Mouse (Mus musculus): ENCODE data around the gene Cfap77. TPM values are rescaled to one million over a fixed set of nuclear protein-coding genes. Genes with fewer than 3 reads are reported as not detected.

The Cfap77 gene
- polyA plus RNA-seq, 2 experiments, result 0.29 to 0.88 TPM

GRCm38 (mm10) chr2:28995436-28995835, 59.4 kb downstream of the Cfap77 start:
- 56% methylated on average over 4 of the region's 4 CpGs for WGBS
- no peak for DNase-seq (ENCODE audit: low spot score)
- H3K4me2 ChIP-seq (replicated peaks; ENCODE audit: low read depth, low read length, severe bottlenecking), result no peak overlapping the region
- H3K4me1 ChIP-seq (ENCODE audit: control insufficient read depth, insufficient read depth, low read length), result no peaks in the 10 kb centered on the region
- no peaks in the 10 kb centered on the region for H3K27me3 ChIP-seq (ENCODE audit: control insufficient read depth, insufficient read depth, low read length)
- no peak overlapping the region for H3K4me3 ChIP-seq (replicated peaks; ENCODE audit: low read length)
- no peaks in the 10 kb centered on the region for H3K9me3 ChIP-seq (ENCODE audit: control insufficient read depth, low read length)
- H3K36me3 ChIP-seq (ENCODE audit: control insufficient read depth, insufficient read depth, low read length), result no peaks in the 10 kb centered on the region
- ATAC-seq (ENCODE audit: low FRiP score, low read depth), result no peak
- H3K27ac ChIP-seq (replicated peaks; ENCODE audit: low read depth, low read length), result no peak overlapping the region
- TF ChIP-seq POLR2A (IDR thresholded peaks at IDR 0.05; ENCODE audit: borderline replicate concordance, extremely low read depth, insufficient read depth, insufficient read length), result no peak
- H3K9ac ChIP-seq (ENCODE audit: low read depth, low read length, severe bottlenecking), result no peak overlapping the region

- Histone ChIP-seq H3K4me1 (ENCODE audit: control insufficient read depth, insufficient read depth, low read length) (no peaks in the 10 kb centered on the region), H3K27ac (replicated peaks; ENCODE audit: low read depth, low read length) (no peak overlapping the region)
- peak; percentile 12 for DNase-seq (ENCODE audit: low spot score)
Observed at GRCm38 (mm10) chr2:28994014-28994413, 60.9 kb downstream of the Cfap77 start.

GRCm38 (mm10) chr2:28988781-28989180, 66.1 kb downstream of the Cfap77 start:
- Histone ChIP-seq H3K4me3 (replicated peaks; ENCODE audit: low read length) (no peak overlapping the region), H3K27ac (replicated peaks; ENCODE audit: low read depth, low read length) (no peak overlapping the region), H3K4me2 (replicated peaks; ENCODE audit: low read depth, low read length, severe bottlenecking) (no peak overlapping the region), H3K9ac (ENCODE audit: low read depth, low read length, severe bottlenecking) (no peak overlapping the region), H3K4me1 (ENCODE audit: control insufficient read depth, insufficient read depth, low read length) (no peaks in the 10 kb centered on the region), H3K9me3 (ENCODE audit: control insufficient read depth, low read length) (no peaks in the 10 kb centered on the region), H3K27me3 (ENCODE audit: control insufficient read depth, insufficient read depth, low read length) (no peaks in the 10 kb centered on the region), H3K36me3 (ENCODE audit: control insufficient read depth, insufficient read depth, low read length) (no peaks in the 10 kb centered on the region)
- 99% methylated on average over 3 of the region's 3 CpGs for WGBS
- ATAC-seq (ENCODE audit: low FRiP score, low read depth) (no peak), DNase-seq (ENCODE audit: low spot score) (no peak)
- TF ChIP-seq POLR2A (IDR thresholded peaks at IDR 0.05; ENCODE audit: borderline replicate concordance, extremely low read depth, insufficient read depth, insufficient read length), result no peak

More at GRCm38 (mm10) chr2:28994014-28994413, 60.9 kb downstream of the Cfap77 start:
- H3K9me3 ChIP-seq (ENCODE audit: control insufficient read depth, low read length), result no peaks in the 10 kb centered on the region
- no peak overlapping the region for H3K4me2 ChIP-seq (replicated peaks; ENCODE audit: low read depth, low read length, severe bottlenecking)
- no peaks in the 10 kb centered on the region for H3K36me3 ChIP-seq (ENCODE audit: control insufficient read depth, insufficient read depth, low read length)
- WGBS, result 76% methylated on average over 12 of the region's 12 CpGs
- H3K9ac ChIP-seq (ENCODE audit: low read depth, low read length, severe bottlenecking), result no peak overlapping the region
- H3K27me3 ChIP-seq (ENCODE audit: control insufficient read depth, insufficient read depth, low read length), result no peaks in the 10 kb centered on the region
- ATAC-seq (ENCODE audit: low FRiP score, low read depth), result peak; percentile 57; the same call in 1 of the 2 replicates
- TF ChIP-seq POLR2A (IDR thresholded peaks at IDR 0.05; ENCODE audit: borderline replicate concordance, extremely low read depth, insufficient read depth, insufficient read length), result no peak
- H3K4me3 ChIP-seq (replicated peaks; ENCODE audit: low read length), result no peak overlapping the region

GRCm38 (mm10) chr2:28980080-28980910, 74.6 kb downstream of the Cfap77 start:
- Histone ChIP-seq H3K9ac (ENCODE audit: low read depth, low read length, severe bottlenecking) (peak overlapping the region; percentile 25; the same call in 1 of the 2 replicates), H3K27ac (replicated peaks; ENCODE audit: low read depth, low read length) (no peak overlapping the region), H3K4me2 (replicated peaks; ENCODE audit: low read depth, low read length, severe bottlenecking) (no peak overlapping the region), H3K36me3 (ENCODE audit: control insufficient read depth, insufficient read depth, low read length) (no peaks in the 10 kb centered on the region), H3K9me3 (ENCODE audit: control insufficient read depth, low read length) (no peaks in the 10 kb centered on the region), H3K27me3 (ENCODE audit: control insufficient read depth, insufficient read depth, low read length) (peaks cover 9% of the 10 kb centered on the region; the same call in 1 of the 2 replicates), H3K4me3 (replicated peaks; ENCODE audit: low read length) (no peak overlapping the region), H3K4me1 (ENCODE audit: control insufficient read depth, insufficient read depth, low read length) (0 out of 2 replicates have a peak, but pooled peaks cover 5% of the 10 kb centered on the region)
- no peak for ATAC-seq (ENCODE audit: low FRiP score, low read depth)
- WGBS, result 36% methylated on average over 20 of the region's 20 CpGs
- peak; percentile 32 for DNase-seq (ENCODE audit: low spot score)
- TF ChIP-seq POLR2A (IDR thresholded peaks at IDR 0.05; ENCODE audit: borderline replicate concordance, extremely low read depth, insufficient read depth, insufficient read length), result no peak

- 34% methylated on average over 4 of the region's 4 CpGs for WGBS
- H3K4me2 ChIP-seq (replicated peaks; ENCODE audit: low read depth, low read length, severe bottlenecking), result no peak overlapping the region
- H3K4me1 ChIP-seq (ENCODE audit: control insufficient read depth, insufficient read depth, low read length), result 0 out of 2 replicates have a peak, but pooled peaks cover 7% of the 10 kb centered on the region
- no peak for TF ChIP-seq POLR2A (IDR thresholded peaks at IDR 0.05; ENCODE audit: borderline replicate concordance, extremely low read depth, insufficient read depth, insufficient read length)
- no peak overlapping the region for H3K9ac ChIP-seq (ENCODE audit: low read depth, low read length, severe bottlenecking)
- H3K27me3 ChIP-seq (ENCODE audit: control insufficient read depth, insufficient read depth, low read length), result peaks cover 9% of the 10 kb centered on the region; the same call in 1 of the 2 replicates
- H3K27ac ChIP-seq (replicated peaks; ENCODE audit: low read depth, low read length), result no peak overlapping the region
- DNase-seq (ENCODE audit: low spot score), result no peak
- no peaks in the 10 kb centered on the region for H3K36me3 ChIP-seq (ENCODE audit: control insufficient read depth, insufficient read depth, low read length)
- ATAC-seq (ENCODE audit: low FRiP score, low read depth), result no peak
- H3K4me3 ChIP-seq (replicated peaks; ENCODE audit: low read length), result no peak overlapping the region
- H3K9me3 ChIP-seq (ENCODE audit: control insufficient read depth, low read length), result no peaks in the 10 kb centered on the region
Observed at GRCm38 (mm10) chr2:28978461-28978860, 76.4 kb downstream of the Cfap77 start.
